ENCODE assay signal across 8 mouse cellular contexts in genomic region chr11:120519738-120520137, GRCm38 (mm10). TPM values are rescaled to one million over a fixed set of nuclear protein-coding genes. Genes with fewer than 3 reads are reported as not detected.
DNase-seq lines count a peak whose midpoint lies in the region; ATAC-seq and TF ChIP-seq lines count a peak whose summit lies in the region.

No protein-coding gene starts in this region.

- peak overlapping the region; percentile 48 for H3K4me2 ChIP-seq in heart, embryonic 13.5 days
- no peak overlapping the region for H3K4me2 ChIP-seq in forebrain, embryonic 16.5 days (ENCODE audit: low read length)

- H3K36me3 ChIP-seq in heart, embryonic 13.5 days: no peaks in the 10 kb centered on the region
- no peaks in the 10 kb centered on the region for H3K36me3 ChIP-seq in forebrain, embryonic 16.5 days (ENCODE audit: control insufficient read depth, insufficient read depth)

- peak overlapping the region; percentile 69 for H3K9ac ChIP-seq in heart, embryonic 13.5 days
- H3K9ac ChIP-seq in forebrain, embryonic 16.5 days (replicated peaks; ENCODE audit: low read depth, low read length): no peak overlapping the region

- DNase-seq in embryo, embryonic 10.5 days (ENCODE audit: low spot score): peak; percentile 27
- no peak for DNase-seq in embryo, embryonic 9.5 days (ENCODE audit: extremely low spot score)
- peak; percentile 33 for DNase-seq in liver
- DNase-seq in retina, postnatal 1 day: peak; percentile 72
- no peak for DNase-seq in thymus, postnatal 4 days

- TF ChIP-seq POLR2A in bone marrow macrophage, adult 2 months (IDR thresholded peaks at IDR 0.05; ENCODE audit: borderline replicate concordance, low read depth, low read length): no peak

- WGBS in heart, embryonic 13.5 days: 34% methylated on average over 9 of the region's 9 CpGs
- 40% methylated on average over 9 of the region's 9 CpGs for WGBS in forebrain, embryonic 16.5 days

- peaks cover 21% of the 10 kb centered on the region for H3K4me1 ChIP-seq in bone marrow macrophage, adult 2 months (ENCODE audit: control insufficient read depth, insufficient read depth, low read length)
- H3K4me1 ChIP-seq in heart, embryonic 13.5 days: peaks cover 33% of the 10 kb centered on the region
- H3K4me1 ChIP-seq in forebrain, embryonic 16.5 days (replicated peaks; ENCODE audit: control insufficient read depth, insufficient read depth, low read length): no peaks in the 10 kb centered on the region

- H3K9me3 ChIP-seq in heart, embryonic 13.5 days: no peaks in the 10 kb centered on the region
- H3K9me3 ChIP-seq in forebrain, embryonic 16.5 days (ENCODE audit: control insufficient read depth, low read length): no peaks in the 10 kb centered on the region

- 0 out of 2 replicates have a peak, but pooled peaks cover 5% of the 10 kb centered on the region for H3K27me3 ChIP-seq in heart, embryonic 13.5 days (replicated peaks)
- H3K27me3 ChIP-seq in forebrain, embryonic 16.5 days (replicated peaks; ENCODE audit: control insufficient read depth, insufficient read depth, low read length): no peaks in the 10 kb centered on the region

- TF ChIP-seq CTCF in bone marrow macrophage, adult 2 months (IDR thresholded peaks at IDR 0.05; ENCODE audit: low read depth, low read length): no peak

- H3K4me3 ChIP-seq in bone marrow macrophage, adult 2 months (ENCODE audit: insufficient read depth, low read length): peak overlapping the region; percentile 32
- 0 out of 2 replicates have a peak overlapping the region, but pooled peaks have one; percentile 13 for H3K4me3 ChIP-seq in heart, embryonic 13.5 days
- H3K4me3 ChIP-seq in forebrain, embryonic 16.5 days (replicated peaks; ENCODE audit: low read length): no peak overlapping the region

- no peak; the same call in 1 of the 2 replicates for ATAC-seq in heart, embryonic 13.5 days (ENCODE audit: extremely low read depth, insufficient number of reproducible peaks, low FRiP score, low TSS enrichment)
- no peak for ATAC-seq in forebrain, embryonic 16.5 days

- peak overlapping the region; percentile 67 for H3K27ac ChIP-seq in bone marrow macrophage, adult 2 months (ENCODE audit: insufficient read depth, low read depth, low read length)
- H3K27ac ChIP-seq in heart, embryonic 13.5 days (replicated peaks): peak overlapping the region; percentile 42
- no peak overlapping the region for H3K27ac ChIP-seq in forebrain, embryonic 16.5 days (ENCODE audit: low read length)

RNA-seq across cellular contexts. Expression of gene Gcgr, which starts 10.8 kb away (rescaled TPM):
- polyA plus RNA-seq in bone marrow macrophage, adult 2 months (2012; ENCODE audit: insufficient read depth, insufficient read length, missing spikeins): not detected in 2 replicates
- polyA plus RNA-seq in heart, embryonic 13.5 days (2015; fragmentation: Nextera tagmentation; extraction: Ambion mirVana): 2.1 and 2.4 TPM in 2 replicates
- polyA plus RNA-seq in forebrain, embryonic 16.5 days (2015; fragmentation: Nextera tagmentation; extraction: Ambion mirVana): 0.43 TPM in 1 of 2 replicates, not detected in the other

RNA-seq across cellular contexts. Expression of gene Slc25a10, which starts 28.1 kb away (rescaled TPM):
- 62.9 and 65.6 TPM in 2 replicates for polyA plus RNA-seq in bone marrow macrophage, adult 2 months (2012; ENCODE audit: insufficient read depth, insufficient read length, missing spikeins)
- polyA plus RNA-seq in heart, embryonic 13.5 days (2015; fragmentation: Nextera tagmentation; extraction: Ambion mirVana): 42.9 and 43.2 TPM in 2 replicates
- 26.5 and 29.5 TPM in 2 replicates for polyA plus RNA-seq in forebrain, embryonic 16.5 days (2015; fragmentation: Nextera tagmentation; extraction: Ambion mirVana)

RNA-seq across cellular contexts. Expression of gene Mcrip1, which starts 29.8 kb away (rescaled TPM):
- 63.5 and 64.0 TPM in 2 replicates for polyA plus RNA-seq in bone marrow macrophage, adult 2 months (2012; ENCODE audit: insufficient read depth, insufficient read length, missing spikeins)
- polyA plus RNA-seq in heart, embryonic 13.5 days (2015; fragmentation: Nextera tagmentation; extraction: Ambion mirVana): 134 and 140 TPM in 2 replicates
- 222 and 241 TPM in 2 replicates for polyA plus RNA-seq in forebrain, embryonic 16.5 days (2015; fragmentation: Nextera tagmentation; extraction: Ambion mirVana)

RNA-seq across cellular contexts. Expression of gene Ppp1r27, which starts 31.2 kb away (rescaled TPM):
- not detected in 2 replicates for polyA plus RNA-seq in bone marrow macrophage, adult 2 months (2012; ENCODE audit: insufficient read depth, insufficient read length, missing spikeins)
- polyA plus RNA-seq in heart, embryonic 13.5 days (2015; fragmentation: Nextera tagmentation; extraction: Ambion mirVana): not detected in 2 replicates
- not detected in 2 replicates for polyA plus RNA-seq in forebrain, embryonic 16.5 days (2015; fragmentation: Nextera tagmentation; extraction: Ambion mirVana)

RNA-seq across cellular contexts. Expression of gene Mrpl12, which starts 35.3 kb away (rescaled TPM):
- 43.3 and 46.7 TPM in 2 replicates for polyA plus RNA-seq in bone marrow macrophage, adult 2 months (2012; ENCODE audit: insufficient read depth, insufficient read length, missing spikeins)
- polyA plus RNA-seq in heart, embryonic 13.5 days (2015; fragmentation: Nextera tagmentation; extraction: Ambion mirVana): 212 and 228 TPM in 2 replicates
- polyA plus RNA-seq in forebrain, embryonic 16.5 days (2015; fragmentation: Nextera tagmentation; extraction: Ambion mirVana): 107 and 119 TPM in 2 replicates

Comparison
In these comparisons a context has a peak if more than half of its experiments do, and no peak if none do; other contexts are left out.
1. DNase-seq: peak in embryo, embryonic 10.5 days (single experiment), liver (single experiment) and retina, postnatal 1 day (single experiment); none in embryo, embryonic 9.5 days (single experiment) and thymus, postnatal 4 days (single experiment).